Mouse (Mus musculus) midbrain, embryonic 16.5 days (tissue): Measurements from ENCODE around the gene AA467197. TPM values are rescaled to one million over a fixed set of nuclear protein-coding genes. Genes with fewer than 3 reads are reported as not detected.
A peak's percentile ranks its signal among the peaks of the same experiment; 100 is the strongest.

ENCODE experiments used
- ATAC-seq: fragments of 200-750 bp; cut with Nextera tagmentation; 2 replicates; pipeline ENCODE4 v1.8.0; 2017; ENCODE audit warnings: moderate TSS enrichment
- H3K27ac ChIP-seq: fragments of 300-500 bp; sonication (generic); 2 replicates; pipeline ENCODE4 v1.5.1; 2014; ENCODE audit warnings: mild to moderate bottlenecking, low read length, mixed read lengths
- H3K27me3 ChIP-seq: fragments of 300-500 bp; sonication (generic); 2 replicates; pipeline ENCODE4 v1.6.1; 2014; ENCODE audit warnings: low read depth, low read length, mixed read lengths; ENCODE audit not compliant: control insufficient read depth, insufficient read depth
- H3K36me3 ChIP-seq: fragments of 300-500 bp; sonication (generic); 2 replicates; pipeline ENCODE4 v1.6.1; 2014; ENCODE audit warnings: mild to moderate bottlenecking, low read length, moderate library complexity, mixed read lengths; ENCODE audit not compliant: control insufficient read depth, insufficient read depth
- H3K4me1 ChIP-seq: fragments of 300-500 bp; sonication (generic); 2 replicates; pipeline ENCODE4 v1.6.1; 2014; ENCODE audit warnings: mild to moderate bottlenecking, low read length, mixed read lengths; ENCODE audit not compliant: control insufficient read depth, insufficient read depth
- H3K4me2 ChIP-seq: fragments of 300-500 bp; sonication (generic); 2 replicates; pipeline ENCODE4 v1.6.1; 2014; ENCODE audit warnings: mild to moderate bottlenecking, low read length, mixed read lengths
- H3K4me3 ChIP-seq: fragments of 300-500 bp; sonication (generic); 2 replicates; pipeline ENCODE4 v1.5.1; 2014; ENCODE audit warnings: low read depth, mild to moderate bottlenecking, low read length, moderate library complexity, mixed read lengths
- H3K9ac ChIP-seq: fragments of 300-500 bp; sonication (generic); 2 replicates; pipeline ENCODE4 v1.6.1; 2014; ENCODE audit warnings: low read depth, low read length, mixed read lengths
- H3K9me3 ChIP-seq: fragments of 300-500 bp; sonication (generic); replicated peaks from 2 replicates; pipeline ENCODE4 v1.6.1; 2014; ENCODE audit warnings: mild to moderate bottlenecking, low read length, mixed read lengths; ENCODE audit not compliant: control insufficient read depth, poor library complexity, severe bottlenecking
- WGBS: fragments of 180-500 bp; shearing (Covaris S2); extraction: QIAGEN DNeasy Blood & Tissue Kit; methylation state at CpG from one replicate; pipeline ENCODE4 v1.1.7; 2014; 5-methylcytosine and 5-hydroxymethylcytosine counted together
- polyA plus RNA-seq: library from polyadenylated mRNA; unstranded; fragments of >200 nt; fragmentation: Nextera tagmentation; extraction: Ambion mirVana; gene quantifications from 2 replicates; pipeline ENCODE4 v1.2.1, GENCODE M21; 2015

AA467197 gene
- polyA plus RNA-seq: 0.30 TPM in 1 of 2 replicates, not detected in the other

DNA sequence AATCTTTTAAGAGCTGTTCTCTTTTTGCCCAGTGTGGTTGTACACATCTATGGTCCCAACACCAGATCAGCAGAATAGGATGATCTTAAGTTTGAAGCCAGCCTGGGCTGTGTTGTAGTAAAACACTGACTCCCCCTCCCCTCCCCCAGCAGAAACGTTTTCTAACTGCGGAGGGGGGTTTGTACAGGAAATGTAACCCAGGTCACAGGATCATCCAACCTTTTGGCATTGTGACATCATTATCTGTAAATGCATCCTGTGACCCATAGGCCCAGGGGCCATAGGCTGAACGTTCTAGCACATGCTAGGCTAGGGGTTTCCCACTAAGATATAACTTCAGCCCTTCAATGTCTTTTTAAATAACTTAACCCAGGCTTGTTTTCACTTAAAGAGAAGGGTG is at the start of gene AA467197:
TSS of gene AA467197 (plus strand) at position 301 of the 400 bp plus-strand sequence.
- Histone ChIP-seq H3K36me3 (peaks cover 9% of the 10 kb centered on the region; the same call in 1 of the 2 replicates), H3K4me1 (peaks cover 9% of the 10 kb centered on the region), H3K4me3 (peak within 1 kb of the TSS; percentile 45), H3K9me3 (no peaks in the 10 kb centered on the region), H3K27ac (no peak within 1 kb of the TSS), H3K9ac (peak within 1 kb of the TSS; percentile 63), H3K27me3 (peaks cover 10% of the 10 kb centered on the region), H3K4me2 (peak within 1 kb of the TSS; percentile 83)
- WGBS: 63% methylated on average over 3 of the region's 3 CpGs
- ATAC-seq: no peak

DNA sequence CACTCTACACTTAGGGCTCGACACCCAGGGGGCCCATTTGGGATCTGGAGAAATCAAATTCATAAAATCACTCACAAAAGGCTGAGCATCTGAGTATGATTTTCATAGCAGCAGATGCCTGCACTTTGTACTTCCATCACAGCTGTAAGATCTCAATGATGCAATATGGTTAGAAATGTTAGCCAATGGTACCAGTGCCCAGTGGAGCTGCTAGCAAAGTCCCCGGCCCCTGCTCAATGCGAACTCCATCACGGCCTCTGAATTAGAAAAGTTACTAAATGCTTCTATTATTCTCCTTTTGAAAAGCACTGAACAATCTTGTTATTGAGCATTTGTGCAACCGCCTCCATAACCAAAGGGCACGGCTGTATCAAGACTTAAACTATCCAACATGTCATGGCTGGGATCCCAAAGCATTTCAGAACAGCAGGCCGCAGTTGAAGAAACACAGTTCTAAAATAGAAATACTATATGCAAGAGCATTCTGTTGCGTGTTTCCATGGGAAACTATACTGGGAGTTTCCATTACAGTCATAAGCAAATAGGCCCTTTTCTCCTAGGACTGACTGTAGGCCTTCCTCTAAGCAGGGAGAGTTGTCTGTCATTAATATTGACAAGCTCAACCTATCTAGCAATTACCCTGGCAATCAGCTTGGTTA is 48.8 kb upstream of the AA467197 start:
- Histone ChIP-seq H3K4me1 (no peaks in the 10 kb centered on the region), H3K27ac (no peak overlapping the region), H3K36me3 (no peaks in the 10 kb centered on the region), H3K27me3 (no peaks in the 10 kb centered on the region), H3K4me3 (no peak overlapping the region), H3K9me3 (no peaks in the 10 kb centered on the region), H3K9ac (no peak overlapping the region), H3K4me2 (no peak overlapping the region)
- 77% methylated on average over 8 of the region's 8 CpGs for WGBS
- ATAC-seq: no peak

DNA sequence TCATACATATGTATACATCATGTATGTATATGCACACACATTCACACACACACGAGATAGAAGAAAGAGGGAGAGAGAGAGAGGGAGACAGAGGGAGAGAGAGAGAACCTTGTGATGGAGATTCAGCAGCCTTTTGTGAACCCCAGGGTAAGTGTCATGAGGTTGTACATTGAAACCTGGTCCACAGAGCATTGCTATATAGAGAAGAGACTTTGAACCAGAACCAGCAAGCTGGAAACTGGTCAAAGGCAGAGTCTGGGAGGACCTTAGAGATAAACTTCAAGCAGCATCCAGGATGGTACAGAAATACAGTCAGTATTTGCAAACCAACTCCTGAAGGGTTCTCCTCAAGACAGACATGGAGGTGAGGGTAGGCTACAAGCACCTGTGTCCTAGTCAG is 46.4 kb upstream of the AA467197 start:
- Histone ChIP-seq H3K27me3 (no peaks in the 10 kb centered on the region), H3K4me2 (no peak overlapping the region), H3K4me3 (no peak overlapping the region), H3K36me3 (no peaks in the 10 kb centered on the region), H3K9me3 (no peaks in the 10 kb centered on the region), H3K27ac (no peak overlapping the region), H3K4me1 (no peaks in the 10 kb centered on the region), H3K9ac (no peak overlapping the region)
- 90% methylated on average over 1 of the region's 1 CpGs for WGBS
- no peak for ATAC-seq

DNA sequence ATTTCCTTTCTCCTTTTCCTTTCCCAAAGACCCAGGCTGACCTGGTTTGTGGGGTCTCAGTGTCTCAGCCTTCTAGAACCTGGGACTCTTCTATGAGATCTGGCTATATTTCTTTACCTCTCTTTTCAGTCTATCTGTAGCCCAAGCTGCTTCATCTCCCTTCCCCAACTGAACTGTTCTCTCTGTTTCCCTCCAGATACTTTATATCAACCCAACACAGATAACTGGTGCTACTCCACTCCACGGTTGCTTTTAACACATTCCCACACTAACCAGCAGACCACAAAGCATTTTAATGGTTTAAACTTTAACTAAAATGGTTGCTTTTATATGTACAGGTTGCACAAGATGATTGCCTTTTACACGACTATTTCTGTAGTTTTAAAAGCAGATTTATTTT is 45.6 kb upstream of the AA467197 start:
- Histone ChIP-seq H3K9ac (no peak overlapping the region), H3K27ac (no peak overlapping the region), H3K4me2 (no peak overlapping the region), H3K36me3 (peaks cover 3% of the 10 kb centered on the region; the same call in 1 of the 2 replicates), H3K9me3 (no peaks in the 10 kb centered on the region), H3K4me1 (no peaks in the 10 kb centered on the region), H3K4me3 (no peak overlapping the region), H3K27me3 (no peaks in the 10 kb centered on the region)
- WGBS: 85% methylated on average over 2 of the region's 2 CpGs
- no peak for ATAC-seq

DNA sequence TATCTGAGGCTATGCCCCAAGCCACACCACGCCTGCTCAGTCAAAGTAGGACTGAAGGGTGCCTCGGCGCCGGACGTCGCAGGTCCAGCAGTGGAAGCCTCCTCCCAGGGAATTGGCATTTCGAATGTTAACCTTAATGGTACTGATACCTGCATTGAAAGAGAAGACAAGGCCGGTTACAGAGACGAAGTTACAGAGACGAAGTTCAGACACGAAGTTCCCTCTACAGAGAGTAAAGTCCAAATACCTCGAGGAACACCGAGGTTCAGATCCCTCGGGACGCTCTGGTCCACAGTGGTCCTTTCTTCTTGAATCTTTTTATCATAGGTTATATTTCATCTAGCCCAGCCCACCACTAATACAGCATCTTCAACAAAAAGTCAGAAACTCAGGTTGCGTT is 41.3 kb upstream of the AA467197 start:
- Histone ChIP-seq H3K27me3 (no peaks in the 10 kb centered on the region), H3K9me3 (no peaks in the 10 kb centered on the region), H3K9ac (no peak overlapping the region), H3K4me3 (no peak overlapping the region), H3K27ac (no peak overlapping the region), H3K4me2 (no peak overlapping the region), H3K36me3 (peaks cover 3% of the 10 kb centered on the region; the same call in 1 of the 2 replicates), H3K4me1 (no peaks in the 10 kb centered on the region)
- WGBS: 93% methylated on average over 16 of the region's 16 CpGs
- ATAC-seq: no peak

DNA sequence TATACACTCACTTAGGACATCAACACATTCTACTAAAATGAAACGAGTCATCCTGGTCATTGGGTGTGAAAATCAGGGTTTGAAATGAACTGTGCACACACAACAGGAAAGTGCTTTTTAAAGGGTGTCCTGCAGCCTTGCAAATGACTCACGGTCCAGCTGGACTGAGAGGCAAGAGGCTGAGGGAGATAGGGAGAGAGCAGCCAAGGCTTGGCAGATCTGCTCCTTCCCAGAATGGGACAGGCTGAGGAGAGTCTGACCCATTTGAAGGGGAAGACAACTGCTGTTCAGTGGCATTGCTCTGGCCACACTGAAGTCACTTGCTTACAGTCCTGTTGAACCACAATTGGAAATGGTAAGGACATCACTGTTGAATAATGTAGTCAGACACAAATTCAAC is 37.0 kb upstream of the AA467197 start:
- H3K27ac ChIP-seq: no peak overlapping the region
- no peak overlapping the region for H3K9ac ChIP-seq
- no peak for ATAC-seq
- H3K4me1 ChIP-seq: no peaks in the 10 kb centered on the region
- H3K4me3 ChIP-seq: no peak overlapping the region
- 85% methylated on average over 2 of the region's 2 CpGs for WGBS
- no peaks in the 10 kb centered on the region for H3K27me3 ChIP-seq
- H3K4me2 ChIP-seq: no peak overlapping the region
- H3K36me3 ChIP-seq: peaks cover 3% of the 10 kb centered on the region; the same call in 1 of the 2 replicates
- H3K9me3 ChIP-seq: no peaks in the 10 kb centered on the region

DNA sequence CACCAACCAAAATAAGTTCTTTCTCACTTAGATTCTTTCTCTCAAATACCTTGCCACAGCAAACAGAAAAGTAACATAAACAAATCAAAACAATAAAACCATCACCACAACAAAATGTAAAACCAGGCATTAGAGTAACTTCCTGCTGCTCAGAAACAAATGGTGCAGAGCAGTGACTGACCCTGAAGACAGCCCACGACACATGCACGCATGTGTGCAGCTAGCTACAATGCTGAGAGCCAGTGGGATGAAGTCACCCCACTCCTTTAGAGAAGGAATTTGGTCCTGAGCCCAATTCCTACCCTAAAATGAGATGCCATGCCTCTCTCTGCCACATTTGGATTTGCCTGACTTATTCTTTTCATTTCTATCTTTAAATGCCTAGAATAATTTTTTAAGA is 35.4 kb upstream of the AA467197 start:
- Histone ChIP-seq H3K27me3 (no peaks in the 10 kb centered on the region), H3K4me1 (no peaks in the 10 kb centered on the region), H3K9me3 (no peaks in the 10 kb centered on the region), H3K9ac (no peak overlapping the region), H3K27ac (no peak overlapping the region), H3K4me2 (no peak overlapping the region), H3K4me3 (no peak overlapping the region), H3K36me3 (no peaks in the 10 kb centered on the region; the same call in 1 of the 2 replicates)
- WGBS: 82% methylated on average over 2 of the region's 2 CpGs
- no peak for ATAC-seq

DNA sequence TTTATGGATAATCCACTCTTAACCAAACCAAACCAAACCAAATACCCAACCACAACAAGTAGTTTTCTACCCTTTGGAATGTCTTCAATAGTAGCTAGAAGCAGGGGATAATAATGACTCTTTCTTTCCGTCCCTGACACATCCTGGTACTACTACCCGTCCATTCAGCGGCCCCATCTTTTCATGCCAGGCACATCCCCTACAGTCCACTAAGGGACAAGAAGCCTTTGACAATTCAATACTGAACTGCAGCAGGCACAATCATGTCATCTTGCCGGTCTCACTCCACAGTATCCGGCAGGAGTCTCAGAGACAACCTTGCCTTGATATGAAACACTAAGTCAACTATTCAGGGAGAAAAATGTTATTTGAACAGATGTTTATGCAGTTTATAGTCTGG is 31.0 kb upstream of the AA467197 start:
- H3K4me3 ChIP-seq: no peak overlapping the region
- no peaks in the 10 kb centered on the region for H3K27me3 ChIP-seq
- 72% methylated on average over 5 of the region's 5 CpGs for WGBS
- H3K4me1 ChIP-seq: no peaks in the 10 kb centered on the region
- no peak overlapping the region for H3K9ac ChIP-seq
- ATAC-seq: 0 out of 2 replicates have a peak, but pooled peaks have one; percentile 39
- no peaks in the 10 kb centered on the region for H3K9me3 ChIP-seq
- H3K4me2 ChIP-seq: no peak overlapping the region
- H3K27ac ChIP-seq: no peak overlapping the region
- H3K36me3 ChIP-seq: no peaks in the 10 kb centered on the region

DNA sequence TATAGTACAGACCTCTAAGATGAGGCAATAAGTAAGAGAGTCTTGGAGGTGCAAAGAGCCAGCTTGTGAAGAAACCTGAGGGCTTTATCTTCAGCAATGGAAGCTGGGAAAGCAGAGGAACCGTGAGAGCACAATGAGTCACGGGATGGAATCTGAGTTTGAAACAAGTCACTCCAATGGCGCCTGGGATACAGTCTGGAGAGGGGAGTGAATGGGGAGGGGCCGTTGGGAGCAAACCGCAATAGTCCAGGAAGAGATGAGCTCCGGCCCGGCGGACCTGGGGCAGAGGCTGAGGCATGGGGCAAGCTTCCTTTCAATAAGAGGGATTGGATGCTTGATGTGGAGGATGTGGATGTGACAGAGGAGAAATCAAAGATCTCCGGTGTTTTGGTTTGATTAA is 28.0 kb upstream of the AA467197 start:
- H3K27me3 ChIP-seq: no peaks in the 10 kb centered on the region
- H3K36me3 ChIP-seq: no peaks in the 10 kb centered on the region
- H3K4me3 ChIP-seq: no peak overlapping the region
- WGBS: 82% methylated on average over 9 of the region's 9 CpGs
- H3K4me2 ChIP-seq: no peak overlapping the region
- H3K9me3 ChIP-seq: no peaks in the 10 kb centered on the region
- H3K4me1 ChIP-seq: no peaks in the 10 kb centered on the region
- no peak for ATAC-seq
- no peak overlapping the region for H3K9ac ChIP-seq
- H3K27ac ChIP-seq: no peak overlapping the region
